Mouse (Mus musculus) heart, postnatal 0 days (tissue): ENCODE data around the gene Stra6. TPM values are rescaled to one million over a fixed set of nuclear protein-coding genes. Genes with fewer than 3 reads are reported as not detected.

Source experiments
- ATAC-seq: fragments of 200-750 bp; cut with Nextera tagmentation; 2 replicates; pipeline ENCODE4 v1.8.0; 2017; ENCODE audit warnings: low read depth, moderate number of reproducible peaks, moderate library complexity; ENCODE audit not compliant: insufficient read depth
- DNase-seq: peaks from one replicate; pipeline ENCODE4 v3.0.0-alpha.2; 2016; ENCODE audit warnings: low spot score
- H3K27ac ChIP-seq: fragments of 300-500 bp; sonication (generic); 2 replicates; pipeline ENCODE4 v1.5.1; 2014; ENCODE audit warnings: low read depth, mild to moderate bottlenecking
- H3K27me3 ChIP-seq: fragments of 300-500 bp; sonication (generic); 2 replicates; pipeline ENCODE4 v1.6.1; 2014; ENCODE audit warnings: low read length, mixed read lengths; ENCODE audit not compliant: control insufficient read depth, insufficient read depth
- H3K36me3 ChIP-seq: fragments of 300-500 bp; sonication (generic); replicated peaks from 2 replicates; pipeline ENCODE4 v1.6.1; 2014; ENCODE audit warnings: low read length, mixed read lengths; ENCODE audit not compliant: control insufficient read depth, insufficient read depth
- H3K4me1 ChIP-seq: fragments of 300-500 bp; sonication (generic); 2 replicates; pipeline ENCODE4 v1.6.1; 2014; ENCODE audit warnings: antibody characterized with exemption; ENCODE audit not compliant: control insufficient read depth, insufficient read depth
- H3K4me2 ChIP-seq: fragments of 300-500 bp; sonication (generic); 2 replicates; pipeline ENCODE4 v1.6.1; 2014; ENCODE audit warnings: low read depth, mild to moderate bottlenecking, low read length, moderate library complexity
- H3K4me3 ChIP-seq: fragments of 300-500 bp; sonication (generic); 2 replicates; pipeline ENCODE4 v1.5.1; 2014; ENCODE audit warnings: low read depth, low read length
- H3K9ac ChIP-seq: fragments of 300-500 bp; sonication (generic); replicated peaks from 2 replicates; pipeline ENCODE4 v1.6.1; 2014; ENCODE audit warnings: low read depth, low read length, mixed read lengths
- H3K9me3 ChIP-seq: fragments of 300-500 bp; sonication (generic); replicated peaks from 2 replicates; pipeline ENCODE4 v1.6.1; 2016; ENCODE audit warnings: low read length; ENCODE audit not compliant: control insufficient read depth
- CTCF ChIP-seq: IDR thresholded peaks from 2 replicates; pipeline ENCODE4 v1.5.1; 2016; ENCODE audit warnings: antibody characterized with exemption, control low read depth, low read depth
- EP300 ChIP-seq: IDR thresholded peaks from 2 replicates; pipeline ENCODE4 v1.6.1; 2016; ENCODE audit warnings: antibody characterized with exemption, low read depth
- WGBS: fragments of 180-500 bp; shearing (Covaris S2); extraction: QIAGEN DNeasy Blood & Tissue Kit; methylation state at CpG from one replicate; pipeline ENCODE4 v1.1.7; 2014; 5-methylcytosine and 5-hydroxymethylcytosine counted together
- polyA plus RNA-seq: library from polyadenylated mRNA; unstranded; fragments of >200 nt; fragmentation: Nextera tagmentation; extraction: Ambion mirVana; gene quantifications from 2 replicates; pipeline ENCODE4 v1.2.1, GENCODE M21; 2015
- total RNA-seq: library from RNA; depleted of rRNA; stranded (reverse); fragments of >200 nt; gene quantifications from 2 replicates; pipeline ENCODE4 v1.2.3, GENCODE M21; 2014; ENCODE audit warnings: low replicate concordance

Gene Stra6
- total and polyA plus RNA-seq, 2 experiments from 2014 or later, result 0.05 TPM; not detected in 1

- DNase-seq (no peak), ATAC-seq (no peak)
- Histone ChIP-seq H3K4me2 (0 out of 2 replicates have a peak overlapping the region, but pooled peaks have one; percentile 40), H3K4me1 (peaks cover 5% of the 10 kb centered on the region; the same call in 1 of the 2 replicates), H3K27ac (no peak overlapping the region), H3K9me3 (no peaks in the 10 kb centered on the region), H3K36me3 (no peaks in the 10 kb centered on the region), H3K9ac (no peak overlapping the region), H3K4me3 (no peak overlapping the region), H3K27me3 (no peaks in the 10 kb centered on the region)
- WGBS, result 87% methylated on average over 22 of the region's 22 CpGs
- TF ChIP-seq EP300, result no peak
- TF ChIP-seq CTCF, result no peak
Observed at GRCm38 (mm10) chr9:58156819-58157560, 93.4 kb downstream of the Stra6 start.

- 79% methylated on average over 13 of the region's 13 CpGs for WGBS
- TF ChIP-seq CTCF, result no peak
- no peak for TF ChIP-seq EP300
- DNase-seq (no peak), ATAC-seq (no peak)
- Histone ChIP-seq H3K27ac (peak overlapping the region; percentile 79), H3K27me3 (no peaks in the 10 kb centered on the region), H3K4me3 (peak overlapping the region; percentile 12; the same call in 1 of the 2 replicates), H3K36me3 (no peaks in the 10 kb centered on the region), H3K4me1 (peaks cover 5% of the 10 kb centered on the region; the same call in 1 of the 2 replicates), H3K9ac (no peak overlapping the region; the same call in 1 of the 2 replicates), H3K9me3 (no peaks in the 10 kb centered on the region), H3K4me2 (peak overlapping the region; percentile 40)
Observed at GRCm38 (mm10) chr9:58157838-58158237, 94.2 kb downstream of the Stra6 start.

- peak overlapping the region; percentile 40 for H3K4me2 ChIP-seq
- no peak overlapping the region for H3K9ac ChIP-seq
- H3K36me3 ChIP-seq, result no peaks in the 10 kb centered on the region
- no peaks in the 10 kb centered on the region for H3K9me3 ChIP-seq
- H3K4me3 ChIP-seq, result peak overlapping the region; percentile 9
- no peaks in the 10 kb centered on the region for H3K27me3 ChIP-seq
- H3K4me1 ChIP-seq, result peaks cover 5% of the 10 kb centered on the region; the same call in 1 of the 2 replicates
- peak overlapping the region; percentile 79 for H3K27ac ChIP-seq
- ATAC-seq (peak; percentile 60), DNase-seq (peak; percentile 15)
- 42% methylated on average over 7 of the region's 7 CpGs for WGBS
- TF ChIP-seq EP300 (no peak), CTCF (no peak)
Observed at GRCm38 (mm10) chr9:58158541-58159311, 95.1 kb downstream of the Stra6 start.

GRCm38 (mm10) chr9:58159855-58160254 lies 96.3 kb downstream of the Stra6 start:
- ATAC-seq (no peak), DNase-seq (no peak)
- no peaks in the 10 kb centered on the region for H3K36me3 ChIP-seq
- no peaks in the 10 kb centered on the region for H3K9me3 ChIP-seq
- WGBS, result 14% methylated on average over 4 of the region's 4 CpGs
- H3K4me2 ChIP-seq, result no peak overlapping the region
- peak overlapping the region; percentile 43 for H3K27ac ChIP-seq
- H3K4me3 ChIP-seq, result no peak overlapping the region
- no peak overlapping the region for H3K9ac ChIP-seq
- peaks cover 5% of the 10 kb centered on the region; the same call in 1 of the 2 replicates for H3K4me1 ChIP-seq
- H3K27me3 ChIP-seq, result no peaks in the 10 kb centered on the region
- TF ChIP-seq EP300, result no peak
- no peak for TF ChIP-seq CTCF

- Histone ChIP-seq H3K36me3 (no peaks in the 10 kb centered on the region), H3K9ac (no peak overlapping the region), H3K9me3 (no peaks in the 10 kb centered on the region), H3K27ac (peak overlapping the region; percentile 8), H3K4me1 (peaks cover 2% of the 10 kb centered on the region; the same call in 1 of the 2 replicates), H3K27me3 (no peaks in the 10 kb centered on the region), H3K4me2 (no peak overlapping the region), H3K4me3 (no peak overlapping the region)
- DNase-seq, result no peak
- no peak for ATAC-seq
- TF ChIP-seq CTCF (no peak), EP300 (no peak)
- WGBS, result 52% methylated on average over 5 of the region's 5 CpGs
Observed at GRCm38 (mm10) chr9:58160315-58160714, 96.7 kb downstream of the Stra6 start.
